Mouse (Mus musculus) heart, embryonic 14.5 days (tissue): Measurements from ENCODE around the gene Vhl. TPM values are rescaled to one million over a fixed set of nuclear protein-coding genes. Genes with fewer than 3 reads are reported as not detected.

ENCODE experiments used
- ATAC-seq: fragments of 200-750 bp; cut with Nextera tagmentation; 2 replicates; pipeline ENCODE4 v1.8.0; 2017; ENCODE audit warnings: low read depth, moderate TSS enrichment; ENCODE audit not compliant: insufficient number of reproducible peaks, insufficient read depth, low FRiP score
- H3K27ac ChIP-seq, 2 experiments: fragments of 200-500 bp in 1 of 2; fragments of 300-500 bp in 1 of 2; sonication (generic) in 1 of 2; replicated peaks in 1 of 2; 2 replicates each; pipeline ENCODE4 v1.5.1; 2012 to 2014; ENCODE audit warnings: low read depth in 2 of 2, low read length in 2 of 2, control low read depth in 1 of 2, mild to moderate bottlenecking in 1 of 2, mixed read lengths in 1 of 2; ENCODE audit not compliant: control insufficient read depth in 1 of 2, insufficient read depth in 1 of 2
- H3K27me3 ChIP-seq: fragments of 300-500 bp; sonication (generic); 2 replicates; pipeline ENCODE4 v1.6.1; 2014; ENCODE audit warnings: mild to moderate bottlenecking, low read length, control low read depth; ENCODE audit not compliant: control insufficient read depth, insufficient read depth
- H3K36me3 ChIP-seq: fragments of 300-500 bp; sonication (generic); 2 replicates; pipeline ENCODE4 v1.6.1; 2014; ENCODE audit warnings: mild to moderate bottlenecking, control low read depth, low read length, mixed read lengths; ENCODE audit not compliant: control insufficient read depth, insufficient read depth
- H3K4me1 ChIP-seq, 2 experiments: fragments of 200-500 bp in 1 of 2; fragments of 300-500 bp in 1 of 2; sonication (generic) in 1 of 2; 2 replicates each; pipeline ENCODE4 v1.6.1; 2012 to 2014; ENCODE audit warnings: low read length in 2 of 2, control low read depth in 1 of 2, mixed read lengths in 1 of 2; ENCODE audit not compliant: control insufficient read depth in 2 of 2, insufficient read depth in 2 of 2
- H3K4me2 ChIP-seq: fragments of 300-500 bp; sonication (generic); 2 replicates; pipeline ENCODE4 v1.6.1; 2014; ENCODE audit warnings: mild to moderate bottlenecking, low read length
- H3K4me3 ChIP-seq, 2 experiments: fragments of 200-500 bp in 1 of 2; fragments of 300-500 bp in 1 of 2; sonication (generic) in 1 of 2; 2 replicates each; pipeline ENCODE4 v1.5.1; 2012 to 2014; ENCODE audit warnings: low read length in 2 of 2, mild to moderate bottlenecking in 2 of 2, control low read depth in 1 of 2, low read depth in 1 of 2, moderate library complexity in 1 of 2; ENCODE audit not compliant: control insufficient read depth in 1 of 2, insufficient read depth in 1 of 2
- H3K9ac ChIP-seq: fragments of 300-500 bp; sonication (generic); 2 replicates; pipeline ENCODE4 v1.6.1; 2014; ENCODE audit warnings: mild to moderate bottlenecking, low read length
- H3K9me3 ChIP-seq: fragments of 300-500 bp; sonication (generic); 2 replicates; pipeline ENCODE4 v1.6.1; 2016; ENCODE audit warnings: low read length, control low read depth; ENCODE audit not compliant: control insufficient read depth
- WGBS: fragments of 180-500 bp; shearing (Covaris S2); extraction: QIAGEN DNeasy Blood & Tissue Kit; methylation state at CpG from one replicate; pipeline ENCODE4 v1.1.7; 2014; 5-methylcytosine and 5-hydroxymethylcytosine counted together
- polyA plus RNA-seq: library from polyadenylated mRNA; unstranded; fragments of >200 nt; fragmentation: Nextera tagmentation; extraction: Ambion mirVana; gene quantifications from 2 replicates; pipeline ENCODE4 v1.2.1, GENCODE M21; 2014

The Vhl gene
- polyA plus RNA-seq, 1 experiment from 2014 or later = 36.6 TPM

GRCm38 (mm10) chr6:113624989-113625770 lies 1.4 kb downstream of the Vhl start:
- Histone ChIP-seq H3K9me3 (no peaks in the 10 kb centered on the region), H3K4me1 (peaks cover 2 to 12% of the 10 kb centered on the region in 2 experiments; a peak in 3 of 4 replicates), H3K27ac (0 out of 4 replicates have a peak overlapping the region, but pooled peaks of 1 of the 2 experiments have one; percentile 91), H3K9ac (peak overlapping the region; percentile 88), H3K4me2 (peak overlapping the region; percentile 91), H3K27me3 (no peaks in the 10 kb centered on the region), H3K4me3 (peak overlapping the region; percentile 80 to 83), H3K36me3 (peaks cover 39% of the 10 kb centered on the region)
- 59% methylated on average over 5 of the region's 5 CpGs for WGBS
- ATAC-seq = no peak

- Histone ChIP-seq H3K4me2 (no peak overlapping the region), H3K27me3 (no peaks in the 10 kb centered on the region), H3K27ac (no peak overlapping the region), H3K9ac (no peak overlapping the region), H3K4me3 (no peak overlapping the region), H3K36me3 (peaks cover 74% of the 10 kb centered on the region), H3K9me3 (no peaks in the 10 kb centered on the region), H3K4me1 (peaks cover 0 to 4% of the 10 kb centered on the region in 2 experiments; a peak in 2 of 4 replicates)
- WGBS = 73% methylated on average over 5 of the region's 5 CpGs
- ATAC-seq = no peak
Measured at GRCm38 (mm10) chr6:113630322-113630721, 6.6 kb downstream of the Vhl start.

- Histone ChIP-seq H3K27ac (no peak overlapping the region), H3K9ac (no peak overlapping the region), H3K4me1 (no peaks in the 10 kb centered on the region), H3K27me3 (no peaks in the 10 kb centered on the region), H3K4me3 (no peak overlapping the region), H3K9me3 (no peaks in the 10 kb centered on the region), H3K36me3 (peaks cover 56% of the 10 kb centered on the region), H3K4me2 (no peak overlapping the region)
- WGBS = 84% methylated on average over 4 of the region's 4 CpGs
- ATAC-seq = no peak
Measured at GRCm38 (mm10) chr6:113632863-113633262, 9.1 kb downstream of the Vhl start.

- Histone ChIP-seq H3K9me3 (no peaks in the 10 kb centered on the region), H3K4me1 (no peaks in the 10 kb centered on the region), H3K36me3 (0 out of 2 replicates have a peak, but pooled peaks cover 3% of the 10 kb centered on the region), H3K27ac (no peak within 1 kb of the TSS), H3K4me3 (peak within 1 kb of the TSS; percentile 55 to 77), H3K9ac (peak within 1 kb of the TSS; percentile 77), H3K27me3 (no peaks in the 10 kb centered on the region), H3K4me2 (peak within 1 kb of the TSS; percentile 75)
- ATAC-seq = peak; percentile 89
- WGBS = 7% methylated on average over 37 of the region's 37 CpGs
Measured at GRCm38 (mm10) chr6:113638302-113639040, 14.7 kb downstream of the Vhl start, which contains the start of gene Irak2. TSS of gene Irak2 (plus strand) at chr6:113638467.

- H3K27me3 ChIP-seq = no peaks in the 10 kb centered on the region
- no peak overlapping the region for H3K4me2 ChIP-seq
- no peaks in the 10 kb centered on the region; a peak in 1 of 4 replicates for H3K4me1 ChIP-seq
- no peak overlapping the region for H3K9ac ChIP-seq
- H3K4me3 ChIP-seq = no peak overlapping the region
- H3K27ac ChIP-seq = no peak overlapping the region
- WGBS = 72% methylated on average over 4 of the region's 4 CpGs
- H3K9me3 ChIP-seq = no peaks in the 10 kb centered on the region
- no peaks in the 10 kb centered on the region for H3K36me3 ChIP-seq
- ATAC-seq = no peak
Measured at GRCm38 (mm10) chr6:113639201-113639600, 15.4 kb downstream of the Vhl start.

GRCm38 (mm10) chr6:113642605-113643004 lies 18.8 kb downstream of the Vhl start:
- Histone ChIP-seq H3K9ac (no peak overlapping the region), H3K4me2 (no peak overlapping the region), H3K36me3 (no peaks in the 10 kb centered on the region), H3K27ac (no peak overlapping the region), H3K27me3 (no peaks in the 10 kb centered on the region), H3K4me1 (peaks cover 2 to 3% of the 10 kb centered on the region in 2 experiments; a peak in 2 of 4 replicates), H3K4me3 (no peak overlapping the region), H3K9me3 (no peaks in the 10 kb centered on the region)
- ATAC-seq = no peak
- 75% methylated on average over 8 of the region's 8 CpGs for WGBS

GRCm38 (mm10) chr6:113643021-113643420 lies 19.3 kb downstream of the Vhl start:
- Histone ChIP-seq H3K36me3 (no peaks in the 10 kb centered on the region), H3K9me3 (no peaks in the 10 kb centered on the region), H3K27me3 (no peaks in the 10 kb centered on the region), H3K27ac (no peak overlapping the region), H3K4me3 (no peak overlapping the region), H3K4me2 (no peak overlapping the region), H3K9ac (no peak overlapping the region), H3K4me1 (peaks cover 2 to 3% of the 10 kb centered on the region in 2 experiments; a peak in 2 of 4 replicates)
- no peak for ATAC-seq
- WGBS = 65% methylated on average over 4 of the region's 4 CpGs
